25 mouse cellular contexts compared by ENCODE assay signal in genomic region chr5:122148107-122148506, GRCm38 (mm10). TPM values are rescaled to one million over a fixed set of nuclear protein-coding genes. Genes with fewer than 3 reads are reported as not detected.
A peak's percentile ranks its signal among the peaks of the same experiment; 100 is the strongest.
DNase-seq lines count a peak whose midpoint lies in the region; ATAC-seq and TF ChIP-seq lines count a peak whose summit lies in the region.
"Had no signal": no experiment of that assay in that cellular context is flagged by ENCODE, and none has a peak within 500 bp of the region (broad histone marks: within the 10 kb centered on the region; RNA-seq: fewer than 3 reads in every experiment).

No protein-coding gene starts in this region.

- peaks cover 20% of the 10 kb centered on the region for H3K4me1 ChIP-seq in hindbrain, embryonic 10.5 days (replicated peaks)
- H3K4me1 ChIP-seq in hindbrain, embryonic 11.5 days (replicated peaks; ENCODE audit: control insufficient read depth, insufficient read depth, low read length), result no peaks in the 10 kb centered on the region
- peaks cover 2 to 11% of the 10 kb centered on the region in 2 experiments for H3K4me1 ChIP-seq in ES-E14 (ENCODE audit: control insufficient read depth in 2 of 2, insufficient read depth in 2 of 2, low read length in 2 of 2, poor library complexity in 1 of 2)
- peaks cover 14% of the 10 kb centered on the region for H3K4me1 ChIP-seq in limb, embryonic 12.5 days (replicated peaks)
- H3K4me1 ChIP-seq in kidney, embryonic 15.5 days, result peaks cover 18% of the 10 kb centered on the region
- H3K4me1 ChIP-seq: forebrain, embryonic 13.5 days; forebrain, embryonic 15.5 days had no signal

- H3K4me2 ChIP-seq in hindbrain, embryonic 11.5 days (replicated peaks; ENCODE audit: low read depth, low read length), result no peak overlapping the region
- H3K4me2 ChIP-seq in limb, embryonic 12.5 days, result no peak overlapping the region
- H3K4me2 ChIP-seq in kidney, embryonic 15.5 days, result no peak overlapping the region
- H3K4me2 ChIP-seq: embryonic facial prominence, embryonic 12.5 days; forebrain, embryonic 13.5 days; forebrain, embryonic 15.5 days had no signal

- no peaks in the 10 kb centered on the region for H3K36me3 ChIP-seq in hindbrain, embryonic 10.5 days
- no peaks in the 10 kb centered on the region for H3K36me3 ChIP-seq in hindbrain, embryonic 11.5 days (ENCODE audit: control insufficient read depth, insufficient read depth, low read length)
- H3K36me3 ChIP-seq in ES-E14 (ENCODE audit: control insufficient read depth, insufficient read depth, low read length, poor library complexity, severe bottlenecking), result no peaks in the 10 kb centered on the region
- no peaks in the 10 kb centered on the region for H3K36me3 ChIP-seq in limb, embryonic 12.5 days
- H3K36me3 ChIP-seq in kidney, embryonic 15.5 days, result no peaks in the 10 kb centered on the region
- H3K36me3 ChIP-seq: embryonic facial prominence, embryonic 10.5 days; embryonic facial prominence, embryonic 12.5 days; forebrain, embryonic 15.5 days had no signal

- in situ Hi-C loops in ES-E14 (cut with MboI; ENCODE audit: low sequenced_read_pairs in 2 of 2, unreplicated experiment in 2 of 2), result no loop called here

- no peak for DNase-seq in hindbrain, embryonic 10.5 days (ENCODE audit: low spot score)
- no peak for DNase-seq in hindbrain, embryonic 11.5 days (ENCODE audit: low spot score)
- DNase-seq in ES-E14 (ENCODE audit: low read depth, low spot score), result no peak
- DNase-seq in ZHBTc4 (ENCODE audit: low read depth, low spot score), result peak; percentile 83
- no peak for DNase-seq in gastrocnemius, postnatal 36 days
- no peak for DNase-seq in testis, postnatal 14 days (ENCODE audit: low spot score)
- DNase-seq: adrenal gland, adult 2 months; adrenal gland, postnatal 10 days; adrenal gland, postnatal 25 days; B cell, adult 2 months; cerebellum, adult 11 months; cerebellum, adult 18-20 months; cerebellum, adult 8-10 months; cerebellum, adult 9-11 months; cerebellum, postnatal 25 days; forebrain, postnatal 0 days had no signal

- H3K9ac ChIP-seq in hindbrain, embryonic 11.5 days (ENCODE audit: low read depth, low read length), result no peak overlapping the region
- H3K9ac ChIP-seq in ES-E14 (ENCODE audit: insufficient read depth, low read depth, low read length, poor library complexity, severe bottlenecking), result no peak overlapping the region
- no peak overlapping the region for H3K9ac ChIP-seq in limb, embryonic 12.5 days (replicated peaks)
- no peak overlapping the region for H3K9ac ChIP-seq in kidney, embryonic 15.5 days
- H3K9ac ChIP-seq: embryonic facial prominence, embryonic 12.5 days; forebrain, embryonic 13.5 days; forebrain, embryonic 15.5 days; forebrain, postnatal 0 days had no signal

- 0 out of 2 replicates have a peak overlapping the region, but pooled peaks have one; percentile 35 for H3K27ac ChIP-seq in hindbrain, embryonic 10.5 days
- H3K27ac ChIP-seq in hindbrain, embryonic 11.5 days (ENCODE audit: low read depth, low read length), result no peak overlapping the region
- peak overlapping the region; percentile 87 for H3K27ac ChIP-seq in ES-E14 (ENCODE audit: insufficient read depth, low read depth, low read length, poor library complexity, severe bottlenecking)
- H3K27ac ChIP-seq in limb, embryonic 12.5 days, result 0 out of 2 replicates have a peak overlapping the region, but pooled peaks have one; percentile 29
- no peak overlapping the region for H3K27ac ChIP-seq in kidney, embryonic 15.5 days
- H3K27ac ChIP-seq: embryonic facial prominence, embryonic 10.5 days; embryonic facial prominence, embryonic 12.5 days; forebrain, embryonic 13.5 days; forebrain, embryonic 15.5 days had no signal

- no peaks in the 10 kb centered on the region for H3K9me3 ChIP-seq in hindbrain, embryonic 10.5 days
- H3K9me3 ChIP-seq in hindbrain, embryonic 11.5 days (ENCODE audit: control insufficient read depth, low read length), result no peaks in the 10 kb centered on the region
- H3K9me3 ChIP-seq in ES-E14 (ENCODE audit: control insufficient read depth, insufficient read depth, low read depth, low read length), result no peaks in the 10 kb centered on the region
- H3K9me3 ChIP-seq in limb, embryonic 12.5 days, result 0 out of 2 replicates have a peak, but pooled peaks cover 5% of the 10 kb centered on the region
- no peaks in the 10 kb centered on the region for H3K9me3 ChIP-seq in kidney, embryonic 15.5 days (replicated peaks)
- H3K9me3 ChIP-seq: embryonic facial prominence, embryonic 10.5 days; embryonic facial prominence, embryonic 12.5 days; forebrain, embryonic 13.5 days; forebrain, embryonic 15.5 days had no signal

- no peak for ATAC-seq in hindbrain, embryonic 11.5 days (ENCODE audit: low FRiP score)
- ATAC-seq in limb, embryonic 12.5 days (ENCODE audit: insufficient number of reproducible peaks, insufficient read depth, low FRiP score, low TSS enrichment, low read depth), result no peak
- no peak for ATAC-seq in kidney, embryonic 15.5 days (replicated peaks; ENCODE audit: low FRiP score)
- ATAC-seq: CD4-positive, CD25-positive, alpha-beta regulatory T cell, adult 4 months; forebrain, embryonic 13.5 days; forebrain, embryonic 15.5 days; forebrain, postnatal 0 days had no signal

- intact Hi-C loops in gastrocnemius, postnatal 36 days (cut with DNase I), result no loop called here

- 56% methylated on average over 1 of the region's 1 CpGs for WGBS in hindbrain, embryonic 10.5 days
- 33% methylated on average over 1 of the region's 1 CpGs for WGBS in hindbrain, embryonic 11.5 days
- WGBS in limb, embryonic 12.5 days, result 63% methylated on average over 1 of the region's 1 CpGs
- 74% methylated on average over 1 of the region's 1 CpGs for WGBS in kidney, embryonic 15.5 days

- no peak overlapping the region for H3K4me3 ChIP-seq in hindbrain, embryonic 10.5 days
- no peak overlapping the region for H3K4me3 ChIP-seq in hindbrain, embryonic 11.5 days (ENCODE audit: low read depth, low read length)
- H3K4me3 ChIP-seq in ES-E14 (ENCODE audit: insufficient read depth in 1 of 2, low read depth in 1 of 2, low read length in 2 of 2, poor library complexity in 1 of 2, severe bottlenecking in 1 of 2), result no peak overlapping the region
- no peak overlapping the region for H3K4me3 ChIP-seq in limb, embryonic 12.5 days (replicated peaks)
- H3K4me3 ChIP-seq in kidney, embryonic 15.5 days (replicated peaks), result no peak overlapping the region
- H3K4me3 ChIP-seq: embryonic facial prominence, embryonic 10.5 days; embryonic facial prominence, embryonic 12.5 days; forebrain, embryonic 13.5 days; forebrain, embryonic 15.5 days had no signal

- H3K27me3 ChIP-seq in hindbrain, embryonic 10.5 days (ENCODE audit: insufficient read depth, poor library complexity, severe bottlenecking), result no peaks in the 10 kb centered on the region
- H3K27me3 ChIP-seq in hindbrain, embryonic 11.5 days (ENCODE audit: control insufficient read depth, insufficient read depth, low read length), result no peaks in the 10 kb centered on the region
- H3K27me3 ChIP-seq in limb, embryonic 12.5 days, result no peaks in the 10 kb centered on the region
- no peaks in the 10 kb centered on the region for H3K27me3 ChIP-seq in kidney, embryonic 15.5 days
- H3K27me3 ChIP-seq: CH12.LX; embryonic facial prominence, embryonic 12.5 days; forebrain, embryonic 13.5 days; forebrain, embryonic 15.5 days had no signal

TF ChIP-seq in ES-E14, 5 proteins besides CTCF, POLR2A, EP300 and RAD21:
- TF ChIP-seq CHD2 (IDR thresholded peaks at IDR 0.05; ENCODE audit: low read depth, low read length) (0 out of 2 replicates have a peak, but pooled peaks have one; percentile 33), ZC3H11A (IDR thresholded peaks at IDR 0.05; ENCODE audit: borderline replicate concordance, low read depth, low read length) (no peak)

RNA-seq across cellular contexts. Expression of gene Ccdc63, which starts 7.5 kb away (rescaled TPM):
- polyA plus RNA-seq in hindbrain, embryonic 10.5 days (2016; fragmentation: Nextera tagmentation; extraction: Ambion mirVana), result 0.12 TPM in 1 of 2 replicates, not detected in the other
- not detected in 2 replicates for polyA plus RNA-seq in hindbrain, embryonic 11.5 days (2014; fragmentation: Nextera tagmentation; extraction: Ambion mirVana)
- total RNA-seq in ES-E14 (2012; rRNA removed), result 1.7 and 2.2 TPM in 2 replicates
- 0.20 TPM in 1 of 2 replicates, not detected in the other for polyA plus RNA-seq in limb, embryonic 12.5 days (2016; fragmentation: Nextera tagmentation; extraction: Ambion mirVana)
- total RNA-seq in gastrocnemius, postnatal 36 days (2021), result not detected
- 0.19 TPM in 1 of 2 replicates, not detected in the other for polyA plus RNA-seq in kidney, embryonic 15.5 days (2015; fragmentation: Nextera tagmentation; extraction: Ambion mirVana)
- total RNA-seq: adrenal gland, adult 2 months; adrenal gland, postnatal 10 days; adrenal gland, postnatal 25 days had no signal
- polyA plus RNA-seq: adrenal gland, adult 2 months; embryonic facial prominence, embryonic 10.5 days; embryonic facial prominence, embryonic 12.5 days; forebrain, embryonic 11.5 days; forebrain, embryonic 13.5 days; forebrain, embryonic 15.5 days had no signal

RNA-seq across cellular contexts. Expression of gene Ppp1cc, which starts 10.0 kb away (rescaled TPM):
- 311 and 319 TPM in 2 replicates for polyA plus RNA-seq in hindbrain, embryonic 10.5 days (2016; fragmentation: Nextera tagmentation; extraction: Ambion mirVana)
- polyA plus RNA-seq in hindbrain, embryonic 11.5 days (2014; fragmentation: Nextera tagmentation; extraction: Ambion mirVana), result 293 and 305 TPM in 2 replicates
- 245 and 265 TPM in 2 replicates for total RNA-seq in ES-E14 (2012; rRNA removed)
- polyA plus RNA-seq in limb, embryonic 12.5 days (2016; fragmentation: Nextera tagmentation; extraction: Ambion mirVana), result 300 and 320 TPM in 2 replicates
- total RNA-seq in gastrocnemius, postnatal 36 days (2021), result 100 to 1,000 TPM; 138 to 139 TPM
- 257 and 264 TPM in 2 replicates for polyA plus RNA-seq in kidney, embryonic 15.5 days (2015; fragmentation: Nextera tagmentation; extraction: Ambion mirVana)

RNA-seq across cellular contexts. Expression of gene Myl2, which starts 47.4 kb away (rescaled TPM):
- polyA plus RNA-seq in hindbrain, embryonic 10.5 days (2016; fragmentation: Nextera tagmentation; extraction: Ambion mirVana), result 0.59 and 1.4 TPM in 2 replicates
- 0.77 and 1.2 TPM in 2 replicates for polyA plus RNA-seq in hindbrain, embryonic 11.5 days (2014; fragmentation: Nextera tagmentation; extraction: Ambion mirVana)
- total RNA-seq in ES-E14 (2012; rRNA removed), result 0.89 TPM in 1 of 2 replicates, not detected in the other
- polyA plus RNA-seq in limb, embryonic 12.5 days (2016; fragmentation: Nextera tagmentation; extraction: Ambion mirVana), result 1.8 TPM in 1 of 2 replicates, not detected in the other
- total RNA-seq in gastrocnemius, postnatal 36 days (2021), result 1,000 to 10,000 TPM in 1 of 2 experiments, 100 to 1,000 TPM in 1; 404 to 1,700 TPM
- 0.78 and 2.3 TPM in 2 replicates for polyA plus RNA-seq in kidney, embryonic 15.5 days (2015; fragmentation: Nextera tagmentation; extraction: Ambion mirVana)
- total RNA-seq: adrenal gland, adult 2 months; adrenal gland, postnatal 25 days; CH12.LX had no signal
- polyA plus RNA-seq: adrenal gland, adult 2 months; CD4-positive, CD25-positive, alpha-beta regulatory T cell, adult 4 months; embryonic facial prominence, embryonic 10.5 days; forebrain, embryonic 11.5 days had no signal

RNA-seq across cellular contexts. Expression of gene Hvcn1, which starts 58.5 kb away (rescaled TPM):
- 9.6 and 11.9 TPM in 2 replicates for polyA plus RNA-seq in hindbrain, embryonic 10.5 days (2016; fragmentation: Nextera tagmentation; extraction: Ambion mirVana)
- polyA plus RNA-seq in hindbrain, embryonic 11.5 days (2014; fragmentation: Nextera tagmentation; extraction: Ambion mirVana), result 5.0 and 6.1 TPM in 2 replicates
- 35.7 and 39.3 TPM in 2 replicates for total RNA-seq in ES-E14 (2012; rRNA removed)
- 7.8 and 9.5 TPM in 2 replicates for polyA plus RNA-seq in limb, embryonic 12.5 days (2016; fragmentation: Nextera tagmentation; extraction: Ambion mirVana)
- under 1 TPM; 0.37 to 0.77 TPM for total RNA-seq in gastrocnemius, postnatal 36 days (2021)
- 12.2 and 14.3 TPM in 2 replicates for polyA plus RNA-seq in kidney, embryonic 15.5 days (2015; fragmentation: Nextera tagmentation; extraction: Ambion mirVana)

Comparison
In these comparisons a context has a peak if more than half of its experiments do, and no peak if none do; other contexts are left out.
1. H3K27ac ChIP-seq: peak in hindbrain, embryonic 10.5 days (single experiment), ES-E14 (single experiment) and limb, embryonic 12.5 days (single experiment); none in hindbrain, embryonic 11.5 days (single experiment) and kidney, embryonic 15.5 days (single experiment).